Comparison of ENCODE assay signal across 13 mouse cellular contexts in the genomic region with DNA sequence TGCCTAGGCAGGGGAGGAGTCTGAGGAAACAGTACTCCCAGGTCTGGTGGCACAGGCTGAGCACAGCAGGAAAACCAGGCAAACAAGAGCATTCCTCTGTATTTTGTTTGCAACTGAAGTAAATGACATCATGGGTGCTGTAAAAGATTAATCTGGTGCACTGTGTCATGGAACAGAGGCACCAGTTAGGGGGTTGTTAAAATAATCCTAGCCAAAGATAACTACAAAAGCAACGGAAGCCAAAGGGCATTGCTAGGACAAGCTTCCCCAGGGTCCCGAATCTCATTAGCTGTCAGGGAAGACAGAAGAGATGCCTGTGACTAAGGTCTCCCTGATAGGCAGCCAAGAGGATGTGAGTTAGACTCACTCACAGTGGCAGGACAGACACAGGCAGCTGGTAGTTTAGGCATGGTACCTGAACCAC. TPM values are rescaled to one million over a fixed set of nuclear protein-coding genes. Genes with fewer than 3 reads are reported as not detected.
DNase-seq lines count a peak whose midpoint lies in the region; ATAC-seq lines count a peak whose summit lies in the region.
"Had no signal": no experiment of that assay in that cellular context is flagged by ENCODE, and none has a peak within 500 bp of the region (broad histone marks: within the 10 kb centered on the region; RNA-seq: fewer than 3 reads in every experiment).

No protein-coding gene starts in this region.

- no peaks in the 10 kb centered on the region for H3K27me3 ChIP-seq in lung, embryonic 16.5 days (ENCODE audit: control insufficient read depth, insufficient read depth, low read depth, low read length)
- no peaks in the 10 kb centered on the region for H3K27me3 ChIP-seq in heart, embryonic 12.5 days (replicated peaks)
- no peaks in the 10 kb centered on the region for H3K27me3 ChIP-seq in kidney, embryonic 15.5 days
- H3K27me3 ChIP-seq in midbrain, embryonic 14.5 days (ENCODE audit: control insufficient read depth, insufficient read depth, low read length) = no peaks in the 10 kb centered on the region
- H3K27me3 ChIP-seq: forebrain, embryonic 13.5 days had no signal

- no peak overlapping the region for H3K27ac ChIP-seq in lung, embryonic 16.5 days (ENCODE audit: low read length)
- H3K27ac ChIP-seq in heart, embryonic 12.5 days (ENCODE audit: poor library complexity, severe bottlenecking) = peak overlapping the region; percentile 87
- peak overlapping the region; percentile 72 for H3K27ac ChIP-seq in kidney, embryonic 15.5 days
- H3K27ac ChIP-seq in midbrain, embryonic 14.5 days (replicated peaks; ENCODE audit: low read depth, low read length) = no peak overlapping the region
- H3K27ac ChIP-seq: forebrain, embryonic 13.5 days; limb, embryonic 12.5 days had no signal

- no peaks in the 10 kb centered on the region for H3K9me3 ChIP-seq in lung, embryonic 16.5 days (ENCODE audit: control insufficient read depth, low read length)
- H3K9me3 ChIP-seq in heart, embryonic 12.5 days (replicated peaks) = no peaks in the 10 kb centered on the region
- no peaks in the 10 kb centered on the region for H3K9me3 ChIP-seq in kidney, embryonic 15.5 days (replicated peaks)
- no peaks in the 10 kb centered on the region for H3K9me3 ChIP-seq in midbrain, embryonic 14.5 days (ENCODE audit: control insufficient read depth, low read length)
- H3K9me3 ChIP-seq: forebrain, embryonic 13.5 days; limb, embryonic 12.5 days had no signal

- no peaks in the 10 kb centered on the region for H3K36me3 ChIP-seq in lung, embryonic 16.5 days (ENCODE audit: control insufficient read depth, insufficient read depth, low read length)
- H3K36me3 ChIP-seq in heart, embryonic 12.5 days = no peaks in the 10 kb centered on the region
- H3K36me3 ChIP-seq in kidney, embryonic 15.5 days = no peaks in the 10 kb centered on the region
- H3K36me3 ChIP-seq in midbrain, embryonic 14.5 days (ENCODE audit: control insufficient read depth, insufficient read depth, low read length) = 0 out of 2 replicates have a peak, but pooled peaks cover 1% of the 10 kb centered on the region
- H3K36me3 ChIP-seq: limb, embryonic 12.5 days had no signal

- H3K9ac ChIP-seq in lung, embryonic 16.5 days (ENCODE audit: low read length) = no peak overlapping the region
- peak overlapping the region; percentile 4; the same call in 1 of the 2 replicates for H3K9ac ChIP-seq in heart, embryonic 12.5 days
- H3K9ac ChIP-seq in kidney, embryonic 15.5 days = no peak overlapping the region
- no peak overlapping the region for H3K9ac ChIP-seq in midbrain, embryonic 14.5 days (replicated peaks; ENCODE audit: low read length)
- H3K9ac ChIP-seq: forebrain, embryonic 13.5 days; limb, embryonic 12.5 days had no signal

- no peak for DNase-seq in lung, postnatal 25 days (ENCODE audit: low spot score)
- DNase-seq in midbrain, embryonic 14.5 days = no peak
- no peak for DNase-seq in gastrocnemius, adult 18-20 months (ENCODE audit: low spot score)
- DNase-seq: cerebellum, adult 11-12 months; right cerebral cortex, postnatal 4 days; thymus, postnatal 4 days had no signal

- H3K4me2 ChIP-seq in lung, embryonic 16.5 days (ENCODE audit: low read depth, low read length) = no peak overlapping the region
- no peak overlapping the region for H3K4me2 ChIP-seq in heart, embryonic 12.5 days
- H3K4me2 ChIP-seq in kidney, embryonic 15.5 days = no peak overlapping the region
- H3K4me2 ChIP-seq in midbrain, embryonic 14.5 days (ENCODE audit: low read length) = no peak overlapping the region
- H3K4me2 ChIP-seq: forebrain, embryonic 13.5 days; limb, embryonic 12.5 days had no signal

- peaks cover 25% of the 10 kb centered on the region for H3K4me1 ChIP-seq in lung, embryonic 16.5 days (replicated peaks; ENCODE audit: control insufficient read depth, insufficient read depth, low read length)
- H3K4me1 ChIP-seq in heart, embryonic 12.5 days (replicated peaks) = peaks cover 48% of the 10 kb centered on the region
- H3K4me1 ChIP-seq in kidney, embryonic 15.5 days = peaks cover 31% of the 10 kb centered on the region
- no peaks in the 10 kb centered on the region for H3K4me1 ChIP-seq in midbrain, embryonic 14.5 days (ENCODE audit: control insufficient read depth, insufficient read depth, low read length)
- H3K4me1 ChIP-seq: forebrain, embryonic 13.5 days had no signal

- no peak overlapping the region for H3K4me3 ChIP-seq in lung, embryonic 16.5 days (ENCODE audit: low read length)
- H3K4me3 ChIP-seq in heart, embryonic 12.5 days = no peak overlapping the region
- H3K4me3 ChIP-seq in kidney, embryonic 15.5 days (replicated peaks) = no peak overlapping the region
- H3K4me3 ChIP-seq in midbrain, embryonic 14.5 days (replicated peaks; ENCODE audit: low read depth, low read length) = no peak overlapping the region
- H3K4me3 ChIP-seq: forebrain, embryonic 13.5 days; limb, embryonic 12.5 days had no signal

- 0 out of 2 replicates have a peak, but pooled peaks have one; percentile 7 for ATAC-seq in lung, embryonic 16.5 days (ENCODE audit: low read depth)
- ATAC-seq in heart, embryonic 12.5 days (ENCODE audit: insufficient number of reproducible peaks, low FRiP score) = 0 out of 2 replicates have a peak, but pooled peaks have one; percentile 44
- peak; percentile 68; the same call in 1 of the 2 replicates for ATAC-seq in kidney, embryonic 15.5 days (replicated peaks; ENCODE audit: low FRiP score)
- ATAC-seq in midbrain, embryonic 14.5 days (ENCODE audit: low FRiP score, low TSS enrichment) = no peak
- ATAC-seq in megakaryocyte, adult 5-6 weeks (ENCODE audit: poor library complexity, severe bottlenecking) = no peak
- ATAC-seq: forebrain, embryonic 13.5 days; hindbrain, embryonic 16.5 days had no signal

- WGBS in lung, embryonic 16.5 days = 14% methylated on average over 2 of the region's 2 CpGs
- 4% methylated on average over 2 of the region's 2 CpGs for WGBS in heart, embryonic 12.5 days
- WGBS in kidney, embryonic 15.5 days = 15% methylated on average over 2 of the region's 2 CpGs
- 11% methylated on average over 2 of the region's 2 CpGs for WGBS in midbrain, embryonic 14.5 days

RNA-seq across cellular contexts. Expression of a gene that starts 14.9 kb away (rescaled TPM):
- polyA plus RNA-seq in lung, embryonic 16.5 days (2015; fragmentation: Nextera tagmentation; extraction: Ambion mirVana) = 563 and 641 TPM in 2 replicates
- 743 and 765 TPM in 2 replicates for polyA plus RNA-seq in heart, embryonic 12.5 days (2016; fragmentation: Nextera tagmentation; extraction: Ambion mirVana)
- 683 and 778 TPM in 2 replicates for polyA plus RNA-seq in kidney, embryonic 15.5 days (2015; fragmentation: Nextera tagmentation; extraction: Ambion mirVana)
- polyA plus RNA-seq in midbrain, embryonic 14.5 days (2014; fragmentation: Nextera tagmentation; extraction: Ambion mirVana) = 751 and 917 TPM in 2 replicates
- total RNA-seq in gastrocnemius, adult 18-20 months (2021) = 100 to 1,000 TPM; 192 to 203 TPM
- 370 and 459 TPM in 2 replicates for total RNA-seq in megakaryocyte, adult 5-6 weeks (2015)
- 411 and 450 TPM in 2 replicates for total RNA-seq in megakaryocyte, adult 5-6 weeks (2017)

RNA-seq across cellular contexts. Expression of a gene that starts 20.3 kb away (rescaled TPM):
- 5.8 and 7.7 TPM in 2 replicates for polyA plus RNA-seq in lung, embryonic 16.5 days (2015; fragmentation: Nextera tagmentation; extraction: Ambion mirVana)
- 14.5 and 20.1 TPM in 2 replicates for polyA plus RNA-seq in heart, embryonic 12.5 days (2016; fragmentation: Nextera tagmentation; extraction: Ambion mirVana)
- 5.3 and 8.6 TPM in 2 replicates for polyA plus RNA-seq in kidney, embryonic 15.5 days (2015; fragmentation: Nextera tagmentation; extraction: Ambion mirVana)
- 14.4 and 15.6 TPM in 2 replicates for polyA plus RNA-seq in midbrain, embryonic 14.5 days (2014; fragmentation: Nextera tagmentation; extraction: Ambion mirVana)
- 10 to 100 TPM; 18.6 to 19.1 TPM for total RNA-seq in gastrocnemius, adult 18-20 months (2021)
- 0.85 and 6.1 TPM in 2 replicates for total RNA-seq in megakaryocyte, adult 5-6 weeks (2015)
- total RNA-seq in megakaryocyte, adult 5-6 weeks (2017) = 5.3 and 14.8 TPM in 2 replicates

RNA-seq across cellular contexts. Expression of a gene that starts 21.2 kb away (rescaled TPM):
- polyA plus RNA-seq in lung, embryonic 16.5 days (2015; fragmentation: Nextera tagmentation; extraction: Ambion mirVana) = 181 and 202 TPM in 2 replicates
- 1,404 and 1,433 TPM in 2 replicates for polyA plus RNA-seq in heart, embryonic 12.5 days (2016; fragmentation: Nextera tagmentation; extraction: Ambion mirVana)
- polyA plus RNA-seq in kidney, embryonic 15.5 days (2015; fragmentation: Nextera tagmentation; extraction: Ambion mirVana) = 156 and 157 TPM in 2 replicates
- 22.2 and 22.6 TPM in 2 replicates for polyA plus RNA-seq in midbrain, embryonic 14.5 days (2014; fragmentation: Nextera tagmentation; extraction: Ambion mirVana)
- total RNA-seq in gastrocnemius, adult 18-20 months (2021) = 100 to 1,000 TPM in 1 of 2 experiments, 10 to 100 TPM in 1; 98.9 to 187 TPM
- total RNA-seq in megakaryocyte, adult 5-6 weeks (2015) = 52.7 and 58.3 TPM in 2 replicates
- total RNA-seq in megakaryocyte, adult 5-6 weeks (2017) = 1.8 and 6.0 TPM in 2 replicates

Comparison
In these comparisons a context has a peak if more than half of its experiments do, and no peak if none do; other contexts are left out.
1. ATAC-seq: peak in lung, embryonic 16.5 days (single experiment), heart, embryonic 12.5 days (single experiment) and kidney, embryonic 15.5 days (single experiment); none in midbrain, embryonic 14.5 days (single experiment) and megakaryocyte, adult 5-6 weeks (single experiment).
2. H3K27ac ChIP-seq: peak in heart, embryonic 12.5 days (single experiment) and kidney, embryonic 15.5 days (single experiment); none in lung, embryonic 16.5 days (single experiment) and midbrain, embryonic 14.5 days (single experiment).